Mouse (Mus musculus) olfactory bulb, adult 2 months (tissue): ENCODE data around the gene Gemin7.

Experiments used
- CTCF ChIP-seq: fragments of 200-500 bp; IDR thresholded peaks from 2 replicates; pipeline ENCODE4 v1.5.1; 2012; ENCODE audit warnings: low read depth, mild to moderate bottlenecking, low read length, moderate library complexity; ENCODE audit not compliant: insufficient read depth
- POLR2A ChIP-seq: fragments of 200-500 bp; IDR thresholded peaks from 2 replicates; pipeline ENCODE4 v1.6.1; 2012; ENCODE audit warnings: mild to moderate bottlenecking, low read depth, low read length, moderate library complexity; ENCODE audit not compliant: insufficient read depth

DNA sequence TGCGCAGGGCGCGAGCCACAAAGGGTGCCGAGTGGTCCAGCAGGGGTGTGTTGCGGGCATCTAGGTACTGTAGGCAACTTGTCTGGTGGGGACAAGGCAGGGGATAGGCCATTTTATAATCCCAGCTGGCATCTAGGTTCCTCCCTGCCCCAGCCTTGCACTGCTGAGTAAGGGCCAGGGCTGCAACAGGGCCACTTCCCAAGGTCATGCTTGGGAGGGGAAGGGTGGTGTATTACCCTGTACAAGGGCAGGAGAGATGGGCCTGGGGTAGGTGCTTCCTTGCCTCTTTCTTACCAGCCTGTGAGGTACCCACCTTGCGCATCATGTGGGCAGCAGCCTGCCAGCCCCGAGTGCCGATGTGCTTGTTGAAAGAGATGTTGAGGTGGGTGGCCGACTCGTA lies 42.7 kb downstream of the Gemin7 start:
- TF ChIP-seq POLR2A (no peak), CTCF (no peak)
